Mouse (Mus musculus) bone marrow macrophage, adult 2 months (primary cell): ENCODE data around the gene Fcho1.

ENCODE experiments used
- CTCF ChIP-seq: IDR thresholded peaks from 2 replicates; pipeline ENCODE4 v1.5.1; 2012; ENCODE audit warnings: low read depth, mild to moderate bottlenecking, low read length, moderate library complexity
- POLR2A ChIP-seq: IDR thresholded peaks from 2 replicates; pipeline ENCODE4 v1.6.1; 2012; ENCODE audit warnings: mild to moderate bottlenecking, low read depth, low read length, borderline replicate concordance

- no peak for TF ChIP-seq POLR2A
- no peak for TF ChIP-seq CTCF
These were observed 39.3 kb downstream of the Fcho1 start for GRCm38 (mm10) chr8:71686143-71686734.
